Mouse (Mus musculus) mammary gland, adult 2 months (tissue): Measurements from ENCODE around the gene Gpr119. TPM values are rescaled to one million over a fixed set of nuclear protein-coding genes. Genes with fewer than 3 reads are reported as not detected.

ENCODE experiments used
- polyA plus RNA-seq: library from polyadenylated mRNA; depleted of rRNA; stranded (reverse); fragments of >200 nt; gene quantifications from 2 replicates; pipeline ENCODE4 v1.2.3, GENCODE M21; 2012; ENCODE audit warnings: low replicate concordance; rRNA removed

The Gpr119 gene
- polyA plus RNA-seq: not detected in 2 replicates

DNA sequence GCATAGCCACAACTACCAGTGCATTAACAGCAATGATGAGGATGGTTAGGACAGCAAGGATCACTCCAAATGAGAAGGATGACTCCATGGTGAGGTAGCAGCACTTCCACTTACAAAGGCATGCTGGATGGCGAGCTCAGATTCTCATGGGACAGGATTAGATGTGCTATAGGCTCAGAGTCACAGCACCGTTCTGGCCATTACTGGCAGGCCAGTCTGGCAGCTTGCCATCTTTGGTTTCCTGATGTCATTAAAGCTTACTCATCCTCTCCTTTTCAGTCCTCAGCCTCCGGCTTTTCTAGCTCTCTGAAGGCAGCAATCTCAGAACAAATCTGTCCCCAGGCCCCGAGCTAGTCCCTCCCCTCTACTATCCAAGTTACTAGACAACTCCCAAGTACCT is at the start of gene Gpr119:
Gene Gpr119, minus strand, starts transcription at position 308 of the 400 bp plus-strand sequence.

DNA sequence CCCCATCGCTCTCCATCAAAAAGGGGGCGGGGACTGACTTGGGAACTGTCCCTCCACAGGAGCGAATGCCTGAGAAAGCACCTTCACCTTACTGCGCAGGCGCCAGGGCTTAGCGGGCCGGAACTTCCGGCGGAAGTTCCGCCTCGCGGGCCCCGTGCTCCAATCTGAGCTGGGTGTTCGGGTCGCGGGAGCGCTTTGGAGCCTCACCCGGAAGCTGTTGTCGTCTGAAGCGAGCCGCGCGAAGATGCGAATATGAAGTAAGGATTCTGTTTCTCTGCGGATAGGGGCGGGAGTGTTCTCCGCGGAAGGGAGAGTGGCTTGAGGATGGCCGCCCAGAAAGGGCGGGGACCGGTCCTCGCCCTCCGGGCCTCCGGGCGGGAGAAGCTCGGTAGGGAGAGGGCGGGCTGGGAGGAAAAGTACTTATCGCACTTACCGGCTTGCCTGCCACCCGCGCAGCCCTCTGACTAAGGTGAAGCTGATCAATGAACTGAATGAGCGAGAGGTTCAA is 20.6 kb upstream of the Gpr119 start, which contains the start of gene Rbmx2:
Gene Rbmx2, plus strand, starts transcription at position 141 of the 508 bp plus-strand sequence.

DNA sequence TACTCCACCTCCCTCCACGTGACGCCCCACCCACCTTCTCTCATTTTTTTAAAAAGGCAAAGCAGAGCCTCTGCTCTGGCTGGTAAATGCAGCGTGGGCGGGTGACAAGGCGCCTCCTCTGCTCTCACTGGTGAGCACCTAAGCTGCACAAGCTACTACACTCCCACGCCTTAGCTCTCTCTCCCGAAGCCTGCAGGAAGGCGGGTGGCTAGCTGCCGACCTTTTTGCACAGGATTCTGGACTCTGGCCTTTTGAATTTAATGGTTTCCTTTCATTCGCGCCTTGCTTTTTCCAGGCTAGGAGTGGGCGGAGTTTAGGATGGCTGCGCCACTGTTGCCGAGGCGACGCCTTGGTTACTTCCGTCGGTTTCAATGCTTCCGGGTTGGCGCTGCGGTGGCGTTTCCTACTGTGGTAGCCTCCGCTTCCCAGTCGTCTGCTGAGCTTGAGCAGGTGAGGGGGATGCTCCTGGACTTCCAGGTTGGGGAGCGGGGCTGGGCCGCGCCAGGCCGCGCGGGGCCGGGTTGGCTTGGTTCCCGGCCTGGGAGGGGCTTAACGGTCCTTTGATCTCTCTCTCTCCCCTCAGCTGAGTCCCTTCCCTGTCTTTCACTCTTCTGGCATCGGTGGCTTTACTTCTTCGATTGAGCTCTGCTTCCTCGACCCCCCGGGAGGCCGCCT is 50.8 kb downstream of the Gpr119 start, which contains the start of gene Slc25a14:
Gene Slc25a14, plus strand, starts transcription at position 35 of the 675 bp plus-strand sequence.

Other genes with a start within 250 kb of the Gpr119 start
- gene Elf4, start 211.3 kb downstream of the Gpr119 start, polyA plus RNA-seq: 31.1 and 37.5 TPM in 2 replicates
- gene Aifm1, start 160.9 kb downstream of the Gpr119 start, polyA plus RNA-seq: 6.7 and 18.8 TPM in 2 replicates
- 0.11 and 0.49 TPM in 2 replicates for gene Rab33a, start 155.2 kb downstream of the Gpr119 start, polyA plus RNA-seq
- gene Zfp280c, start 80.0 kb downstream of the Gpr119 start, polyA plus RNA-seq: 1.7 and 6.0 TPM in 2 replicates
- gene Slc25a14, start 51.1 kb downstream of the Gpr119 start, polyA plus RNA-seq: 1.2 and 2.5 TPM in 2 replicates
- 0.74 and 1.3 TPM in 2 replicates for gene Rbmx2, start 20.5 kb upstream of the Gpr119 start, polyA plus RNA-seq
- not detected in 2 replicates for gene Gm595, start 203.2 kb upstream of the Gpr119 start, polyA plus RNA-seq